Mouse (Mus musculus) midbrain, embryonic 14.5 days (tissue): ENCODE data around the gene Dcxr. TPM values are rescaled to one million over a fixed set of nuclear protein-coding genes. Genes with fewer than 3 reads are reported as not detected.
"Not testable (repeated sequence)": the region's sequence is repeated elsewhere in the genome, so short reads cannot be mapped to it uniquely, and the experiment has no call there.

Source experiments
- ATAC-seq: fragments of 200-750 bp; cut with Nextera tagmentation; 2 replicates; pipeline ENCODE4 v1.8.0; 2017; ENCODE audit warnings: moderate number of reproducible peaks, moderate library complexity; ENCODE audit not compliant: low FRiP score, low TSS enrichment
- DNase-seq: peaks from one replicate; pipeline ENCODE4 v3.0.0-alpha.2; 2015
- H3K27ac ChIP-seq: fragments of 300-500 bp; sonication (generic); replicated peaks from 2 replicates; pipeline ENCODE4 v1.5.1; 2014; ENCODE audit warnings: mild to moderate bottlenecking, low read depth, low read length, moderate library complexity
- H3K27me3 ChIP-seq: fragments of 300-500 bp; sonication (generic); 2 replicates; pipeline ENCODE4 v1.6.1; 2014; ENCODE audit warnings: low read length, control low read depth, mixed read lengths; ENCODE audit not compliant: control insufficient read depth, insufficient read depth
- H3K36me3 ChIP-seq: fragments of 300-500 bp; sonication (generic); 2 replicates; pipeline ENCODE4 v1.6.1; 2014; ENCODE audit warnings: low read length, control low read depth; ENCODE audit not compliant: control insufficient read depth, insufficient read depth
- H3K4me1 ChIP-seq: fragments of 300-500 bp; sonication (generic); 2 replicates; pipeline ENCODE4 v1.6.1; 2014; ENCODE audit warnings: mild to moderate bottlenecking, antibody characterized with exemption, low read length, control low read depth; ENCODE audit not compliant: control insufficient read depth, insufficient read depth
- H3K4me2 ChIP-seq: fragments of 300-500 bp; sonication (generic); 2 replicates; pipeline ENCODE4 v1.6.1; 2014; ENCODE audit warnings: mild to moderate bottlenecking, low read length, moderate library complexity
- H3K4me3 ChIP-seq: fragments of 300-500 bp; sonication (generic); replicated peaks from 2 replicates; pipeline ENCODE4 v1.5.1; 2014; ENCODE audit warnings: low read depth, low read length
- H3K9ac ChIP-seq: fragments of 300-500 bp; sonication (generic); replicated peaks from 2 replicates; pipeline ENCODE4 v1.6.1; 2014; ENCODE audit warnings: mild to moderate bottlenecking, low read length, moderate library complexity
- H3K9me3 ChIP-seq: fragments of 300-500 bp; sonication (generic); 2 replicates; pipeline ENCODE4 v1.6.1; 2016; ENCODE audit warnings: low read length, control low read depth, mixed read lengths; ENCODE audit not compliant: control insufficient read depth
- WGBS: fragments of 180-500 bp; shearing (Covaris S2); extraction: QIAGEN DNeasy Blood & Tissue Kit; methylation state at CpG from one replicate; pipeline ENCODE4 v1.1.7; 2014; 5-methylcytosine and 5-hydroxymethylcytosine counted together
- polyA plus RNA-seq: library from polyadenylated mRNA; unstranded; fragments of >200 nt; fragmentation: Nextera tagmentation; extraction: Ambion mirVana; gene quantifications from 2 replicates; pipeline ENCODE4 v1.2.1, GENCODE M21; 2014

The Dcxr gene
- polyA plus RNA-seq, 1 experiment from 2014 or later, result 8.6 TPM

DNA sequence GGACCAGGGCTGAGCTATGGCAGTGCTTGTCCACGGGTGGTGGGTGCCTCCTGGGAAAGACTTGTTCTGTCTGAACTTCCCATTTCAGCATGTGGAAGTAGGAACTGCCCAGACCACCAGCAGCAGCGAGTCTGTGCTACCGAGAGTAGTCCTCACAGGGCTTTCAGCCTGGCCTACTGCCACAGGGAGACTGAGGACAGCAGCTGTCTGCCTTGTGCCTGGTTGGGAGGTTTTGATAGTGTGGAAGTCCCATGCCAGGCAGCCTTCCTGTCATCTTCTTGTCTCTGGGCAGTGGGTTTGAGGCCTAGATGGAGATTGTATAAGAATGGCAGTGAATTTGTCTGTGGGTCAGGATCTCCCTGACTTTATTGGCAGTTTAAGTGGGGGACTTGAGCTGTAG is 37.7 kb downstream of the Dcxr start:
- ATAC-seq (no peak), DNase-seq (no peak)
- H3K36me3 ChIP-seq, result peaks cover 68% of the 10 kb centered on the region
- no peak overlapping the region for H3K27ac ChIP-seq
- H3K4me2 ChIP-seq, result no peak overlapping the region
- H3K9ac ChIP-seq, result no peak overlapping the region
- H3K9me3 ChIP-seq, result no peaks in the 10 kb centered on the region
- no peaks in the 10 kb centered on the region for H3K27me3 ChIP-seq
- WGBS, result 82% methylated on average over 3 of the region's 3 CpGs
- H3K4me3 ChIP-seq, result no peak overlapping the region
- H3K4me1 ChIP-seq, result no peaks in the 10 kb centered on the region

DNA sequence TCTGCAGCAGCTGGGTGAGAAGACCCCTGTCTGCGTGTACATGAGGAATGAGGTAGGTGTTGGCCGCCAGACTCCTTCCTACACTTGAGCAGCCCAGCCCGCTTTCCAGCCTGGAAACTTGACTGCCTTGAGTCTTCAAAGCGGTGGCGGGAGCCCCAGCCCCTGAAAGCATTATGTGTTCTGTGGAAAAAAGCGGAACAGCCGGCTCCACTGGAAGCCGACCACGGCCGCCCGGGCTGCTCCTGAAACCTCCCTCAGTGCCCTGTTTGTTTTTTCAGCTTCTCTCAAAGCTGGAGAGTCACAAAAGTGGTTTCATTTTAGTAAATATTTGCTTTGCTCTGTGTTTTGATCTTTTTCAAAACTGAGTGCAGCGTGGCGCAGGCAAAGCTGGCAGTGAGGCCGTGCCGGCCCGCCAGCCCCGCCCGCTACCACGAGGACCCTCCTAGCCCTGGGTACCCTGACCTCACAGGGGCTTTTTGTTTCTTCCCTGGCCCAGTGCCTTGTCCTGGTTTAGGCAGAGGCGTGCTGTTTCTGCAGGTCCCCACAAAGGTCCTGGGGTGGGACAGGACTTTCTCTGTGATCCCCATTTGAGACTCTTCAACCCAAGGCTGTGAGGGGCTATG is 40.3 kb downstream of the Dcxr start:
- no peak for DNase-seq
- H3K36me3 ChIP-seq, result peaks cover 67% of the 10 kb centered on the region
- H3K9me3 ChIP-seq, result no peaks in the 10 kb centered on the region
- WGBS, result 83% methylated on average over 20 of the region's 20 CpGs
- ATAC-seq, result no peak
- no peaks in the 10 kb centered on the region for H3K27me3 ChIP-seq
- no peak overlapping the region for H3K9ac ChIP-seq
- no peak overlapping the region for H3K4me2 ChIP-seq
- no peaks in the 10 kb centered on the region for H3K4me1 ChIP-seq
- no peak overlapping the region for H3K4me3 ChIP-seq
- no peak overlapping the region for H3K27ac ChIP-seq

GRCm38 (mm10) chr11:120684660-120685059 is 42.4 kb downstream of the Dcxr start:
- Histone ChIP-seq H3K4me3 (no peak overlapping the region), H3K36me3 (peaks cover 73% of the 10 kb centered on the region), H3K27me3 (no peaks in the 10 kb centered on the region), H3K9me3 (no peaks in the 10 kb centered on the region), H3K4me1 (no peaks in the 10 kb centered on the region), H3K27ac (no peak overlapping the region), H3K4me2 (no peak overlapping the region), H3K9ac (no peak overlapping the region)
- 90% methylated on average over 2 of the region's 2 CpGs for WGBS
- DNase-seq (no peak), ATAC-seq (no peak)

DNA sequence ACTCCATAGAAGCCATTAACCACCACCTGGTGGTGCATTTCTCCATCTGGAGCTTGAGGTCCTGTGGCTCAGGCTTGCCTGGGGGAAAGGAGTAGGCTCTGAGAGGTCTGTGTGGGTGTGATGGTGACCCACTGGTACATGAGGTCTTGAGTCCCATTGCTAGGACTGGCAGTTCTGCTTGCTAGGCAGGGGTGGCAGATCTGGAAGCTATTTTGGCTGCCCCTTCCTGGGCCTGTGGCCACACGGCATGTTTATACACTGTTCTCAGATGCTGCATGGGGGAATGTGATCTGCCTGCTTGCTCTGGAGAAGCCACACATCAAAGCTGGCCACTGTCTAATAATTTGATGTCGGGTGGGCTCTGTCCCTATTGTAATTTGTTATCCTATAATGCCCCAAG is 43.0 kb downstream of the Dcxr start:
- 92% methylated on average over 2 of the region's 2 CpGs for WGBS
- Histone ChIP-seq H3K27ac (no peak overlapping the region), H3K4me3 (no peak overlapping the region), H3K4me1 (no peaks in the 10 kb centered on the region), H3K9me3 (no peaks in the 10 kb centered on the region), H3K36me3 (peaks cover 72% of the 10 kb centered on the region), H3K9ac (no peak overlapping the region), H3K27me3 (no peaks in the 10 kb centered on the region), H3K4me2 (no peak overlapping the region)
- DNase-seq, result no peak
- no peak for ATAC-seq

GRCm38 (mm10) chr11:120683536-120683935 is 43.5 kb downstream of the Dcxr start:
- H3K27ac ChIP-seq, result no peak overlapping the region

GRCm38 (mm10) chr11:120682683-120683082 is 44.4 kb downstream of the Dcxr start:
- no peaks in the 10 kb centered on the region for H3K4me1 ChIP-seq

More at GRCm38 (mm10) chr11:120683536-120683935, 43.5 kb downstream of the Dcxr start:
- 92% methylated on average over 3 of the region's 3 CpGs for WGBS
- Histone ChIP-seq H3K9me3 (no peaks in the 10 kb centered on the region), H3K4me3 (no peak overlapping the region), H3K36me3 (peaks cover 71% of the 10 kb centered on the region), H3K27me3 (no peaks in the 10 kb centered on the region), H3K4me2 (no peak overlapping the region), H3K4me1 (no peaks in the 10 kb centered on the region), H3K9ac (no peak overlapping the region)
- DNase-seq, result no peak
- ATAC-seq, result no peak

GRCm38 (mm10) chr11:120679909-120680308 is 47.2 kb downstream of the Dcxr start:
- peaks cover 65% of the 10 kb centered on the region for H3K36me3 ChIP-seq
- WGBS, result 83% methylated on average over 3 of the region's 3 CpGs

More at GRCm38 (mm10) chr11:120682683-120683082, 44.4 kb downstream of the Dcxr start:
- WGBS, result 95% methylated on average over 5 of the region's 5 CpGs
- H3K27me3 ChIP-seq, result no peaks in the 10 kb centered on the region
- no peak overlapping the region for H3K27ac ChIP-seq
- DNase-seq (no peak), ATAC-seq (no peak)
- no peak overlapping the region for H3K4me2 ChIP-seq
- no peak overlapping the region for H3K4me3 ChIP-seq
- H3K9me3 ChIP-seq, result no peaks in the 10 kb centered on the region
- H3K9ac ChIP-seq, result no peak overlapping the region
- H3K36me3 ChIP-seq, result peaks cover 73% of the 10 kb centered on the region

DNA sequence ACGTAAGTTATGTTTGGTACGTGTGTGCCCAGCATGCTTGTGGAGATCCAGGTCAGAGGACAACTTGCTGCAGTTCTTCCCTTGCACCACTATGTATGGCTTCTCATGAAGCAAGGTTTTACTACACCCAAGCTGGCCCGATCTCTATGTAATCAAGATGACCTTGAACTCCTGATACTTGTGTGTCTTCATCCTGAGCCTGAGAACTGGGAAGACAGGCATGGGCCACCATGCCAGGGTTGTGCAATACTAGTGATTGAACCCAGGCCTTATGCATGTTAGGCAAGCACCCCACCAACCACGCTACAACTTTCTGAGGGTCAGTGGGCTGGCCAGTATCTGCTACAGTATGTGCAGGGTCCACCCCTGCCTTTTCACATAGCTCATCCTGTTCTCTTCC is 50.1 kb downstream of the Dcxr start:
- 96% methylated on average over 4 of the region's 4 CpGs for WGBS
- no peak overlapping the region for H3K4me3 ChIP-seq
- ATAC-seq, result no peak
- H3K4me1 ChIP-seq, result peaks cover 17% of the 10 kb centered on the region
- H3K4me2 ChIP-seq, result no peak overlapping the region
- peaks cover 46% of the 10 kb centered on the region for H3K36me3 ChIP-seq
- no peak overlapping the region for H3K27ac ChIP-seq
- no peak for DNase-seq
- H3K9ac ChIP-seq, result 0 out of 2 replicates have a peak overlapping the region, but pooled peaks have one; percentile 6
- no peaks in the 10 kb centered on the region for H3K9me3 ChIP-seq
- H3K27me3 ChIP-seq, result no peaks in the 10 kb centered on the region

More at GRCm38 (mm10) chr11:120679909-120680308, 47.2 kb downstream of the Dcxr start:
- DNase-seq (no peak), ATAC-seq (no peak)
- H3K27me3 ChIP-seq, result no peaks in the 10 kb centered on the region
- H3K9me3 ChIP-seq, result no peaks in the 10 kb centered on the region
- no peak overlapping the region for H3K27ac ChIP-seq
- H3K4me3 ChIP-seq, result no peak overlapping the region
- H3K9ac ChIP-seq, result no peak overlapping the region
- H3K4me2 ChIP-seq, result no peak overlapping the region
- 0 out of 2 replicates have a peak, but pooled peaks cover 3% of the 10 kb centered on the region for H3K4me1 ChIP-seq

- not testable (repeated sequence) for H3K27me3 ChIP-seq, H3K27ac ChIP-seq, H3K9me3 ChIP-seq, H3K4me2 ChIP-seq, H3K4me3 ChIP-seq, H3K9ac ChIP-seq, DNase-seq, ATAC-seq
- Histone ChIP-seq H3K36me3 (peaks cover 39% of the 10 kb centered on the region), H3K4me1 (peaks cover 17% of the 10 kb centered on the region)
- WGBS, result 93% methylated on average over 5 of the region's 5 CpGs
These were observed 51.2 kb downstream of the Dcxr start for GRCm38 (mm10) chr11:120675875-120676274.
